Mouse (Mus musculus): Measurements from ENCODE around the gene Fli1.

- TF ChIP-seq CTCF (IDR thresholded peaks at IDR 0.05; ENCODE audit: low read depth, low read length) (no peak), GATA1 (IDR thresholded peaks at IDR 0.05; ENCODE audit: borderline replicate concordance, low read length) (no peak), POLR2AphosphoS5 (IDR thresholded peaks at IDR 0.05; ENCODE audit: insufficient replicate concordance, low read depth, low read length) (no peak), GATA2 (IDR thresholded peaks at IDR 0.05; ENCODE audit: borderline replicate concordance, low read depth, low read length) (no peak), TAL1 (conservative IDR thresholded peaks at IDR 0.05; ENCODE audit: low read depth, low read length) (no peak)
Observed at GRCm38 (mm10) chr9:32546731-32547130, 4.1 kb upstream of the Fli1 start.
